Mouse (Mus musculus): ENCODE results near the gene Macrod1. TPM values are rescaled to one million over a fixed set of nuclear protein-coding genes. Genes with fewer than 3 reads are reported as not detected.

The Macrod1 gene
- polyA plus RNA-seq, 1 experiment from 2014 or later = 16.0 TPM

DNA sequence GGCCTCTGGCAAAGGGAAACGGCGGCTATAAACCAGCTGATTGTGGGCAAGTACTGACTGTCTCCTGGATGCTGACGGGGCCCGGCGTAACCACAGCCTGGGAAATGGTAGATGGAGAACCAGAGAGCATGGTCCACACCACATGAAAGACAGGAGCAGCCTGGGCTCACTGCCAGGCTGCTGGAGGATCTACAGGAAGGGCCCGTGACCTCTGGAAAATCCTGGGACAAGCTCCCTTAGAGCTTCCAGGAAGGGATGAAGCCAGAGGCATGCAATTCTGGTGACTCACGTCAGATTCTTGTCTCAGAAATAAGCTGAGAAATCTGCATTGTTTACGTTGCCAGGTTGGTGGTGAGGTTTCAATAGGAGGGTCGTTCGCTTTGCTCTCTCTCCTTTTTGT is 1.8 kb upstream of the Macrod1 start:
- Histone ChIP-seq H3K4me3 (ENCODE audit: low read depth, low read length) (no peak overlapping the region), H3K9me3 (ENCODE audit: low read length) (no peaks in the 10 kb centered on the region), H3K9ac (replicated peaks; ENCODE audit: low read depth) (no peak overlapping the region), H3K36me3 (ENCODE audit: insufficient read depth, low read length) (no peaks in the 10 kb centered on the region), H3K4me2 (replicated peaks; ENCODE audit: low read depth, low read length) (no peak overlapping the region), H3K27ac (ENCODE audit: low read length) (no peak overlapping the region), H3K27me3 (replicated peaks; ENCODE audit: insufficient read depth, low read length) (no peaks in the 10 kb centered on the region), H3K4me1 (ENCODE audit: insufficient read depth, low read depth, low read length) (peaks cover 7% of the 10 kb centered on the region; the same call in 1 of the 2 replicates)
- ATAC-seq (peak; percentile 13), DNase-seq (ENCODE audit: low spot score) (peak; percentile 81)
- TF ChIP-seq CTCF (IDR thresholded peaks at IDR 0.05) = no peak
- peak; percentile 29; the same call in 1 of the 2 replicates for TF ChIP-seq EP300 (IDR thresholded peaks at IDR 0.05)
- 39% methylated on average over 10 of the region's 10 CpGs for WGBS

GRCm38 (mm10) chr19:7055173-7055572 is 1.4 kb upstream of the Macrod1 start:
- H3K27ac ChIP-seq (ENCODE audit: low read length) = no peak overlapping the region
- 38% methylated on average over 3 of the region's 3 CpGs for WGBS
- DNase-seq (ENCODE audit: low spot score) = peak; percentile 73

DNA sequence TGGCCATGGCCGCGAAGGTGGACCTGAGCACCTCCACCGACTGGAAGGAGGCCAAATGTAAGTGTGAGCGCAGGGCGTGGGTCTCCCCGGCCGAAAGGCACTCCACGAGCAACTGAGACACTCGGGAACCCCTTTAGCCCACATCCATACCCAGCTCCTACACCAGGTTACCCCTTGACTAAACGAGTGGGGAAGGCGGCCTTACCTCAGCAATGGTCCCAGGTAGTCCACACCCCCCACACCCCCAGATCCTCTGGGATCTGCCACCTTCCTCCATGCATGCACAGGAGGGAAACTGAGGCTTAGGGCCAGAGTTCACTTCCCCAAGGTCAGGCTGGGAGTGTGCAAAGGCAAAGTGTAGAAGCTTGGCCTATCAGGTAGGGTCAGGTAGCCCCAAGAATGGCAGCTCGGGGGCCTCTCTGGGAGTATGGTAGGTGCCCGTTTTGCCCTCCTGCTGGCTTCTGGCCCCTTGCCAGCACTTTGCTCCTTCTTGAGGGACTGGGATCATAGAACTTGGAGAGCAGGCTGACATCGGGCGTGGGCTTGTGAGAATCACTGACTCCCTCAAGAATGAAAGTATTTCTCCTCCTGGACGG is 614 bp downstream of the Macrod1 start:
- TF ChIP-seq CTCF (IDR thresholded peaks at IDR 0.05) = no peak
- no peak for TF ChIP-seq EP300 (IDR thresholded peaks at IDR 0.05)
- ATAC-seq = peak; percentile 39
- H3K4me1 ChIP-seq (ENCODE audit: insufficient read depth, low read depth, low read length) = peaks cover 7% of the 10 kb centered on the region; the same call in 1 of the 2 replicates
- no peaks in the 10 kb centered on the region for H3K27me3 ChIP-seq (replicated peaks; ENCODE audit: insufficient read depth, low read length)
- H3K27ac ChIP-seq (ENCODE audit: low read length) = peak overlapping the region; percentile 62
- peak overlapping the region; percentile 99 for H3K4me2 ChIP-seq (replicated peaks; ENCODE audit: low read depth, low read length)
- H3K36me3 ChIP-seq (ENCODE audit: insufficient read depth, low read length) = no peaks in the 10 kb centered on the region
- H3K9ac ChIP-seq (replicated peaks; ENCODE audit: low read depth) = peak overlapping the region; percentile 51
- H3K9me3 ChIP-seq (ENCODE audit: low read length) = no peaks in the 10 kb centered on the region
- H3K4me3 ChIP-seq (ENCODE audit: low read depth, low read length) = peak overlapping the region; percentile 67
- WGBS = 3% methylated on average over 16 of the region's 16 CpGs
- DNase-seq (ENCODE audit: low spot score) = peak; percentile 14

More at GRCm38 (mm10) chr19:7055173-7055572, 1.4 kb upstream of the Macrod1 start:
- H3K36me3 ChIP-seq (ENCODE audit: insufficient read depth, low read length) = no peaks in the 10 kb centered on the region
- no peaks in the 10 kb centered on the region for H3K27me3 ChIP-seq (replicated peaks; ENCODE audit: insufficient read depth, low read length)
- H3K4me3 ChIP-seq (ENCODE audit: low read depth, low read length) = no peak overlapping the region
- H3K9me3 ChIP-seq (ENCODE audit: low read length) = no peaks in the 10 kb centered on the region
- H3K4me2 ChIP-seq (replicated peaks; ENCODE audit: low read depth, low read length) = no peak overlapping the region
- no peak; the same call in 1 of the 2 replicates for TF ChIP-seq EP300 (IDR thresholded peaks at IDR 0.05)
- no peak for TF ChIP-seq CTCF (IDR thresholded peaks at IDR 0.05)
- H3K9ac ChIP-seq (replicated peaks; ENCODE audit: low read depth) = no peak overlapping the region
- H3K4me1 ChIP-seq (ENCODE audit: insufficient read depth, low read depth, low read length) = peaks cover 7% of the 10 kb centered on the region; the same call in 1 of the 2 replicates
- no peak for ATAC-seq

DNA sequence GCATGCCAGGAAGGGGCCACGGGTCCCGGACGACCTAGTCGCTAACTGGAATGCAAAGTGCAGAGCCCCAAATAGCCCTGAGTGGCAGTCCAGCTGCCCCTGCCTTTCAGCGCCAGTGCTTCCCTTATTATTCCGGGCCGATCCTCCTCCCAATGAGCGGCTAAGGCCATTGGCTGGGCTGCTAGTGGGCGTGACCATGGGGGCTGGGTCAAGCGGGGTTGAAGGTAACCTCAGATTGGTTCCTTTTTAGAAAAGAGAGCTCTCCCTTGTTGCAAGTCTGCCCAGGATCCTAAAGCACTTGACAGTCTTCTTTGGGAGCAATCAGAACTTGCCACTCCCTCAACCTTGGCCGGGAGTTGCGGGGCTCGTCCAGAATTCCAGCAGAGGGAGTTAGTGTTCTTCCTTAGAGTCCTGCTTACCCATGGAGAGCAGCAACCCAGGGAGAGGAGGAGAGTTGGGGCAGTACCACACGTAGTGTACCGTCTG is 1.2 kb downstream of the Macrod1 start:
- Histone ChIP-seq H3K36me3 (ENCODE audit: insufficient read depth, low read length) (no peaks in the 10 kb centered on the region), H3K27me3 (replicated peaks; ENCODE audit: insufficient read depth, low read length) (no peaks in the 10 kb centered on the region), H3K27ac (ENCODE audit: low read length) (peak overlapping the region; percentile 62; the same call in 1 of the 2 replicates), H3K4me3 (ENCODE audit: low read depth, low read length) (peak overlapping the region; percentile 67), H3K4me1 (ENCODE audit: insufficient read depth, low read depth, low read length) (peaks cover 7% of the 10 kb centered on the region; the same call in 1 of the 2 replicates), H3K9me3 (ENCODE audit: low read length) (no peaks in the 10 kb centered on the region), H3K9ac (replicated peaks; ENCODE audit: low read depth) (no peak overlapping the region), H3K4me2 (replicated peaks; ENCODE audit: low read depth, low read length) (peak overlapping the region; percentile 99)
- peak; percentile 70 for TF ChIP-seq CTCF (IDR thresholded peaks at IDR 0.05)
- TF ChIP-seq EP300 (IDR thresholded peaks at IDR 0.05) = no peak
- ATAC-seq (peak; percentile 88), DNase-seq (ENCODE audit: low spot score) (peak; percentile 95)
- 2% methylated on average over 15 of the region's 15 CpGs for whole genome bisulfite sequencing

DNA sequence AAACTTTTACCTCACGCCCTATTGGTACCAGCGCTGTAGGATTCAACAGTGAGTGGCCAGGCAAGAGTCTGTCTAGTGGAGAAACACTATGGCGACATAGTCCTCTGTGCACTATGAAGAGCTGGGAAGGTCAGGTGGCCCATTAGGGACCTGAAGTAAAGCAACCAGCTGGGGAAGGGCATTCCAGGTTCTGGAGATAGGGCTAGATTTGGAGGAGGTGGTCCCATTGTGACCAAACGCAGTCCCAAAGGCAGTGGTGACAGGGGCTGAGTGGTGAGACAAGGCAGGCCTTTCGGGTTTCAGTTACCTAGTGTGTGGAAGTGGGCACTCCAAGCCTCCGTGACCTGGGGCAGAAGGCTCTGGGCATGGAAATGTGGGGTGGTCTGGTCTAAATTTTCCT is 1.9 kb downstream of the Macrod1 start:
- WGBS = 68% methylated on average over 6 of the region's 6 CpGs
- no peaks in the 10 kb centered on the region for H3K27me3 ChIP-seq (replicated peaks; ENCODE audit: insufficient read depth, low read length)
- no peaks in the 10 kb centered on the region for H3K9me3 ChIP-seq (ENCODE audit: low read length)
- no peak for ATAC-seq
- no peaks in the 10 kb centered on the region for H3K36me3 ChIP-seq (ENCODE audit: insufficient read depth, low read length)
- 0 out of 2 replicates have a peak overlapping the region, but pooled peaks have one; percentile 99 for H3K4me2 ChIP-seq (replicated peaks; ENCODE audit: low read depth, low read length)
- TF ChIP-seq CTCF (IDR thresholded peaks at IDR 0.05) (no peak), EP300 (IDR thresholded peaks at IDR 0.05) (no peak)
- H3K4me3 ChIP-seq (ENCODE audit: low read depth, low read length) = no peak overlapping the region
- H3K9ac ChIP-seq (replicated peaks; ENCODE audit: low read depth) = no peak overlapping the region
- no peak overlapping the region for H3K27ac ChIP-seq (ENCODE audit: low read length)
- no peak for DNase-seq (ENCODE audit: low spot score)
- H3K4me1 ChIP-seq (ENCODE audit: insufficient read depth, low read depth, low read length) = peaks cover 7% of the 10 kb centered on the region; the same call in 1 of the 2 replicates

- H3K9ac ChIP-seq (replicated peaks; ENCODE audit: low read depth) = no peak overlapping the region
- DNase-seq (ENCODE audit: low spot score) (no peak), ATAC-seq (no peak)
- H3K27me3 ChIP-seq (replicated peaks; ENCODE audit: insufficient read depth, low read length) = no peaks in the 10 kb centered on the region
- no peaks in the 10 kb centered on the region for H3K36me3 ChIP-seq (ENCODE audit: insufficient read depth, low read length)
- H3K27ac ChIP-seq (ENCODE audit: low read length) = no peak overlapping the region
- WGBS = 91% methylated on average over 5 of the region's 5 CpGs
- H3K4me3 ChIP-seq (ENCODE audit: low read depth, low read length) = no peak overlapping the region
- no peak overlapping the region for H3K4me2 ChIP-seq (replicated peaks; ENCODE audit: low read depth, low read length)
- H3K4me1 ChIP-seq (ENCODE audit: insufficient read depth, low read depth, low read length) = peaks cover 6% of the 10 kb centered on the region; the same call in 1 of the 2 replicates
- TF ChIP-seq CTCF (IDR thresholded peaks at IDR 0.05) (no peak), EP300 (IDR thresholded peaks at IDR 0.05) (no peak)
- no peaks in the 10 kb centered on the region for H3K9me3 ChIP-seq (ENCODE audit: low read length)
Measured at GRCm38 (mm10) chr19:7062110-7062509, 5.5 kb downstream of the Macrod1 start.

Data from lung, postnatal 0 days (tissue).